23 mouse cellular contexts compared by ENCODE assay signal in genomic region chr4:95178467-95178866, GRCm38 (mm10).
DNase-seq lines count a peak whose midpoint lies in the region; ATAC-seq lines count a peak whose summit lies in the region.
"Had no signal": no experiment of that assay in that cellular context is flagged by ENCODE, and none has a peak within 500 bp of the region (broad histone marks: within the 10 kb centered on the region; RNA-seq: fewer than 3 reads in every experiment).

No protein-coding gene starts in this region.

- H3K9me3 ChIP-seq in intestine, embryonic 14.5 days (ENCODE audit: control insufficient read depth, low read length), result no peaks in the 10 kb centered on the region
- H3K9me3 ChIP-seq in intestine, embryonic 15.5 days, result no peaks in the 10 kb centered on the region
- no peaks in the 10 kb centered on the region for H3K9me3 ChIP-seq in megakaryocyte, embryonic 14.5 days
- H3K9me3 ChIP-seq: embryonic facial prominence, embryonic 12.5 days; limb, embryonic 13.5 days; neural tube, embryonic 13.5 days had no signal

- no peak overlapping the region for H3K4me3 ChIP-seq in intestine, embryonic 14.5 days (ENCODE audit: low read depth, low read length)
- H3K4me3 ChIP-seq in intestine, embryonic 15.5 days (replicated peaks), result no peak overlapping the region
- peak overlapping the region; percentile 72 for H3K4me3 ChIP-seq in megakaryocyte, embryonic 14.5 days (replicated peaks)
- H3K4me3 ChIP-seq: embryonic facial prominence, embryonic 12.5 days; limb, embryonic 13.5 days; neural tube, embryonic 13.5 days had no signal

- H3K36me3 ChIP-seq in intestine, embryonic 14.5 days (ENCODE audit: control insufficient read depth, insufficient read depth, low read length), result no peaks in the 10 kb centered on the region
- no peaks in the 10 kb centered on the region for H3K36me3 ChIP-seq in intestine, embryonic 15.5 days
- H3K36me3 ChIP-seq in megakaryocyte, embryonic 14.5 days (replicated peaks; ENCODE audit: low read length), result no peaks in the 10 kb centered on the region
- H3K36me3 ChIP-seq: embryonic facial prominence, embryonic 12.5 days; limb, embryonic 13.5 days; neural tube, embryonic 13.5 days had no signal

- H3K27ac ChIP-seq in intestine, embryonic 14.5 days (ENCODE audit: low read depth), result no peak overlapping the region
- no peak overlapping the region for H3K27ac ChIP-seq in intestine, embryonic 15.5 days
- H3K27ac ChIP-seq: embryonic facial prominence, embryonic 12.5 days; kidney, postnatal 0 days; limb, embryonic 13.5 days; liver, embryonic 14.5 days; neural tube, embryonic 13.5 days had no signal

- no peak overlapping the region for H3K4me2 ChIP-seq in intestine, embryonic 14.5 days (ENCODE audit: low read length)
- no peak overlapping the region for H3K4me2 ChIP-seq in intestine, embryonic 15.5 days (replicated peaks)
- H3K4me2 ChIP-seq: embryonic facial prominence, embryonic 12.5 days; limb, embryonic 13.5 days; lung, embryonic 14.5 days; midbrain, embryonic 11.5 days; neural tube, embryonic 13.5 days had no signal

- no peaks in the 10 kb centered on the region for H3K4me1 ChIP-seq in intestine, embryonic 14.5 days (replicated peaks; ENCODE audit: control insufficient read depth, insufficient read depth, low read length)
- no peaks in the 10 kb centered on the region for H3K4me1 ChIP-seq in intestine, embryonic 15.5 days (replicated peaks)
- H3K4me1 ChIP-seq in megakaryocyte, embryonic 14.5 days, result peaks cover 61% of the 10 kb centered on the region
- H3K4me1 ChIP-seq: embryonic facial prominence, embryonic 12.5 days; neural tube, embryonic 13.5 days had no signal

- ATAC-seq in intestine, embryonic 14.5 days (replicated peaks; ENCODE audit: low FRiP score, low TSS enrichment, low read depth), result 0 out of 2 replicates have a peak, but pooled peaks have one; percentile 43
- ATAC-seq in intestine, embryonic 15.5 days, result no peak
- no peak for ATAC-seq in megakaryocyte, adult 5-6 weeks (ENCODE audit: poor library complexity, severe bottlenecking)
- peak; percentile 62 for ATAC-seq in erythroblast, adult 5-6 weeks (replicated peaks; ENCODE audit: low FRiP score, poor library complexity, severe bottlenecking)
- ATAC-seq: forebrain, postnatal 0 days; hindbrain, embryonic 16.5 days; intestine, embryonic 16.5 days had no signal

- WGBS in intestine, embryonic 14.5 days, result 52% methylated on average over 3 of the region's 3 CpGs
- WGBS in intestine, embryonic 15.5 days, result 57% methylated on average over 3 of the region's 3 CpGs

- DNase-seq in intestine, embryonic 14.5 days (ENCODE audit: low spot score), result no peak
- DNase-seq in adrenal gland, postnatal 14 days, result no peak
- DNase-seq: adrenal gland, postnatal 25 days; cerebellum, adult 11-12 months; cerebellum, adult 9-11 months; embryo, embryonic 11 days; forebrain, postnatal 0 days; gastrocnemius, postnatal 14 days; kidney, adult 8-10 months; lung, embryonic 14.5 days; lung, postnatal 14 days had no signal

- no peaks in the 10 kb centered on the region for H3K27me3 ChIP-seq in intestine, embryonic 14.5 days (replicated peaks; ENCODE audit: control insufficient read depth, insufficient read depth, low read length)
- no peaks in the 10 kb centered on the region for H3K27me3 ChIP-seq in intestine, embryonic 15.5 days (replicated peaks)
- no peaks in the 10 kb centered on the region for H3K27me3 ChIP-seq in megakaryocyte, embryonic 14.5 days (replicated peaks)
- H3K27me3 ChIP-seq: embryonic facial prominence, embryonic 12.5 days; limb, embryonic 13.5 days; neural tube, embryonic 13.5 days had no signal

- no peak overlapping the region for H3K9ac ChIP-seq in intestine, embryonic 14.5 days (ENCODE audit: low read length)
- H3K9ac ChIP-seq in intestine, embryonic 15.5 days, result no peak overlapping the region
- H3K9ac ChIP-seq: embryonic facial prominence, embryonic 12.5 days; forebrain, postnatal 0 days; limb, embryonic 13.5 days; liver, embryonic 14.5 days; lung, embryonic 14.5 days; neural tube, embryonic 13.5 days had no signal

Comparison
In these comparisons a context has a peak if more than half of its experiments do, and no peak if none do; other contexts are left out.
1. ATAC-seq: peak in intestine, embryonic 14.5 days (single experiment) and erythroblast, adult 5-6 weeks (single experiment); none in intestine, embryonic 15.5 days (single experiment) and megakaryocyte, adult 5-6 weeks (single experiment).